In the genomic region with DNA sequence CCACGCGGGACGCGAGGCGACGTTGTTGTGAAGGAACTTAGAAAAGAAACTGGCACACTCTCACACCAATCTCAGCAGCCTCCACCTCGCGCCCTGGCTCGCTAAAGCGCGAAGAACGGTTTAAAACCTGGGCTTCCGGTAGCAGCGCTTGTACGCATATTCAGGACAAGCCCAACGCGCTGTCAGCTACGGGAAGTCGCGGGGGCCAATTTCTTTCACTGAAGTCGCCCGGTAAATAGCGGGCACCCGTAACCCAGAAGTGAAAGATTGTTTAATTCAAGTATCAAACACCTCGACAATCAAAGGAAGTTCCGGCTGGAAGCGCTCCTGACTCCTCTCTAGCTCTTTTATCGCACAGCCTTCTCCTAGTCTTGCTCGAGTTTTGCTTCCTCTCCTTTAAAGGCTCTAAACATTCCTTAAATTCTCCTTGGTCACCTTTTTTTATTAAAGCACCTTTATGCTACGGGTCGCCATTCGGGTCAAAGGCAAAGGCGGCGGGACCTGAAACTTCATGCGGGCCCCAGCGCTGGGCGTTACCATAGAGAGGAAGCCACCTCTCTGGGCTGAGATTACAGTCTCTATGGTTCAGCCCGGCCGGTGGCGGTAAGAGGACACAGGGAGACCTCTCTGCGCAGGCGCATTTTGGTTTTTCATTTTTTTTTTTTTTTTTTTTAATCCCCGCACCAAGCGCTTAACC, we compare ENCODE assay signal across 7 mouse cellular contexts. TPM values are rescaled to one million over a fixed set of nuclear protein-coding genes. Genes with fewer than 3 reads are reported as not detected.
A peak's percentile ranks its signal among the peaks of the same experiment; 100 is the strongest.
DNase-seq lines count a peak whose midpoint lies in the region; ATAC-seq and TF ChIP-seq lines count a peak whose summit lies in the region.

Gene Clasp1, plus strand, starts transcription at position 302 of the 697 bp plus-strand sequence.

- peak within 1 kb of the TSS; percentile 81 for H3K4me2 ChIP-seq in intestine, postnatal 0 days (replicated peaks; ENCODE audit: low read depth)
- peak within 1 kb of the TSS; percentile 81 for H3K4me2 ChIP-seq in midbrain, embryonic 12.5 days (replicated peaks)

- TF ChIP-seq CTCF in intestine, postnatal 0 days (IDR thresholded peaks at IDR 0.05; ENCODE audit: low read depth), result no peak
- no peak for TF ChIP-seq CTCF in small intestine, adult 2 months (IDR thresholded peaks at IDR 0.05; ENCODE audit: extremely low read depth, insufficient read length, insufficient replicate concordance, low read depth, low read length)

- peaks cover 18% of the 10 kb centered on the region for H3K4me1 ChIP-seq in embryonic facial prominence, embryonic 10.5 days
- no peaks in the 10 kb centered on the region for H3K4me1 ChIP-seq in intestine, postnatal 0 days (replicated peaks; ENCODE audit: control insufficient read depth, insufficient read depth, low read length)
- peaks cover 20% of the 10 kb centered on the region for H3K4me1 ChIP-seq in midbrain, embryonic 12.5 days
- H3K4me1 ChIP-seq in small intestine, adult 2 months (ENCODE audit: control insufficient read depth, insufficient read depth, insufficient read length, low read length), result no peaks in the 10 kb centered on the region; the same call in 1 of the 2 replicates

- H3K36me3 ChIP-seq in embryonic facial prominence, embryonic 10.5 days (replicated peaks), result peaks cover 21% of the 10 kb centered on the region
- no peaks in the 10 kb centered on the region; the same call in 1 of the 2 replicates for H3K36me3 ChIP-seq in intestine, postnatal 0 days (ENCODE audit: control insufficient read depth, insufficient read depth)
- peaks cover 5% of the 10 kb centered on the region; the same call in 1 of the 2 replicates for H3K36me3 ChIP-seq in midbrain, embryonic 12.5 days
- no peaks in the 10 kb centered on the region for H3K36me3 ChIP-seq in small intestine, adult 2 months (ENCODE audit: control insufficient read depth, insufficient read depth, low read length)

- H3K9me3 ChIP-seq in embryonic facial prominence, embryonic 10.5 days, result no peaks in the 10 kb centered on the region
- no peaks in the 10 kb centered on the region for H3K9me3 ChIP-seq in intestine, postnatal 0 days (ENCODE audit: control insufficient read depth)
- H3K9me3 ChIP-seq in midbrain, embryonic 12.5 days, result no peaks in the 10 kb centered on the region

- TF ChIP-seq POLR2A in small intestine, adult 2 months (IDR thresholded peaks at IDR 0.05; ENCODE audit: low read depth, low read length), result peak; percentile 58

- under 1% methylated on average over 44 of the region's 44 CpGs for WGBS in embryonic facial prominence, embryonic 10.5 days
- under 1% methylated on average over 44 of the region's 44 CpGs for WGBS in intestine, postnatal 0 days
- 1% methylated on average over 44 of the region's 44 CpGs for WGBS in midbrain, embryonic 12.5 days
- under 1% methylated on average over 44 of the region's 44 CpGs for WGBS in small intestine, adult 2 months

- H3K27ac ChIP-seq in embryonic facial prominence, embryonic 10.5 days (replicated peaks), result peak within 1 kb of the TSS; percentile 96
- peak within 1 kb of the TSS; percentile 92 for H3K27ac ChIP-seq in intestine, postnatal 0 days (ENCODE audit: low read depth, low read length)
- peak within 1 kb of the TSS; percentile 97 for H3K27ac ChIP-seq in midbrain, embryonic 12.5 days (replicated peaks)
- H3K27ac ChIP-seq in small intestine, adult 2 months (ENCODE audit: insufficient read depth, low read depth, low read length), result peak within 1 kb of the TSS; percentile 95

- DNase-seq in adrenal gland, postnatal 10 days, result peak; percentile 96
- DNase-seq in embryonic facial prominence, embryonic 10.5 days (ENCODE audit: low spot score), result peak; percentile 93
- peak; percentile 92 for DNase-seq in gonadal fat pad, adult 2 months (ENCODE audit: low read depth)
- DNase-seq in left cerebral cortex, postnatal 4 days, result peak; percentile 95

- no peaks in the 10 kb centered on the region for H3K27me3 ChIP-seq in embryonic facial prominence, embryonic 10.5 days (replicated peaks; ENCODE audit: low read depth, poor library complexity, severe bottlenecking)
- H3K27me3 ChIP-seq in intestine, postnatal 0 days (replicated peaks; ENCODE audit: control insufficient read depth, insufficient read depth, low read length), result no peaks in the 10 kb centered on the region
- no peaks in the 10 kb centered on the region for H3K27me3 ChIP-seq in midbrain, embryonic 12.5 days
- H3K27me3 ChIP-seq in small intestine, adult 2 months (ENCODE audit: control insufficient read depth, insufficient read depth, low read length), result no peaks in the 10 kb centered on the region

- intact Hi-C loops in left cerebral cortex, postnatal 4 days (cut with DNase I), result loop anchor here (5.0 kb wide), 1 partner anchor 68 kb away; no protein-coding TSS in a partner anchor

- peak; percentile 98 for ATAC-seq in intestine, postnatal 0 days
- ATAC-seq in midbrain, embryonic 12.5 days (ENCODE audit: low FRiP score, low read depth), result peak; percentile 96

- H3K4me3 ChIP-seq in embryonic facial prominence, embryonic 10.5 days, result peak within 1 kb of the TSS; percentile 94
- peak within 1 kb of the TSS; percentile 95 for H3K4me3 ChIP-seq in intestine, postnatal 0 days (ENCODE audit: low read depth, low read length)
- H3K4me3 ChIP-seq in midbrain, embryonic 12.5 days, result peak within 1 kb of the TSS; percentile 92
- peak within 1 kb of the TSS; percentile 89 for H3K4me3 ChIP-seq in small intestine, adult 2 months (ENCODE audit: low read depth, low read length)

- peak within 1 kb of the TSS; percentile 90 for H3K9ac ChIP-seq in intestine, postnatal 0 days (ENCODE audit: low read depth, low read length)
- H3K9ac ChIP-seq in midbrain, embryonic 12.5 days (replicated peaks), result peak within 1 kb of the TSS; percentile 91

RNA-seq across cellular contexts. Expression of gene Clasp1, which starts in this region (rescaled TPM):
- 10 to 100 TPM; 39.7 to 60.7 TPM for total RNA-seq in adrenal gland, postnatal 10 days (2021)
- polyA plus RNA-seq in embryonic facial prominence, embryonic 10.5 days (2016; fragmentation: Nextera tagmentation; extraction: Ambion mirVana), result 94.7 and 95.3 TPM in 2 replicates
- polyA plus RNA-seq in gonadal fat pad, adult 2 months (2012; rRNA removed), result 19.1 and 23.2 TPM in 2 replicates
- polyA plus RNA-seq in intestine, postnatal 0 days (2015; fragmentation: Nextera tagmentation; extraction: Ambion mirVana), result 8.7 and 11.5 TPM in 2 replicates
- total RNA-seq in left cerebral cortex, postnatal 4 days (2021), result 100 to 1,000 TPM; 219 to 233 TPM
- 139 and 156 TPM in 2 replicates for polyA plus RNA-seq in midbrain, embryonic 12.5 days (2016; fragmentation: Nextera tagmentation; extraction: Ambion mirVana)
- polyA plus RNA-seq in small intestine, adult 2 months (2012; rRNA removed), result 4.0 and 10.9 TPM in 2 replicates

Comparison
In these comparisons a context has a peak if more than half of its experiments do, and no peak if none do; other contexts are left out.
1. Peak in every context shown above with its lines: DNase-seq, ATAC-seq, H3K4me3 ChIP-seq and H3K27ac ChIP-seq.